Mouse (Mus musculus): ENCODE measurements at regions not wholly inside any gene's neighbourhood (a gene's known extent, or its start where the extent isn't known, plus 50 kb on each side); places are given as distances from the start of the nearest gene placed in this dataset.

GRCm38 (mm10) chr6:127252000-127252721, 100.2 kb upstream of the Ccnd2 start:
- no peak for DNase-seq

- no peak for DNase-seq
Measured at GRCm38 (mm10) chr6:127253935-127254334, 101.9 kb upstream of the Ccnd2 start.

- DNase-seq = no peak
Measured at GRCm38 (mm10) chr6:127263903-127264680, 112.1 kb upstream of the Ccnd2 start.

- no peak for DNase-seq
Measured at GRCm38 (mm10) chr6:127265063-127265775, 113.2 kb upstream of the Ccnd2 start.

- peak; percentile 69 for DNase-seq
Measured at GRCm38 (mm10) chr6:127265901-127266812, 114.2 kb upstream of the Ccnd2 start.

GRCm38 (mm10) chr6:127266813-127267165, 114.8 kb upstream of the Ccnd2 start:
- peak; percentile 45 for DNase-seq

GRCm38 (mm10) chr6:127269021-127269420, 117.0 kb upstream of the Ccnd2 start:
- DNase-seq = no peak

GRCm38 (mm10) chr6:127269525-127270044, 117.6 kb upstream of the Ccnd2 start:
- DNase-seq = no peak

- DNase-seq = no peak
Measured at GRCm38 (mm10) chr6:127270774-127271173, 118.8 kb upstream of the Ccnd2 start.

- no peak for DNase-seq
Measured at GRCm38 (mm10) chr6:127271418-127271817, 119.4 kb upstream of the Ccnd2 start.

- DNase-seq = no peak
Measured at GRCm38 (mm10) chr6:127272630-127273029, 120.6 kb upstream of the Ccnd2 start.

GRCm38 (mm10) chr6:127274732-127275429, 122.9 kb upstream of the Ccnd2 start:
- DNase-seq = no peak

- DNase-seq = no peak
Measured at GRCm38 (mm10) chr6:127275430-127275784, 123.4 kb upstream of the Ccnd2 start.

- no peak for DNase-seq
Measured at GRCm38 (mm10) chr6:127276362-127276761, 124.4 kb upstream of the Ccnd2 start.

- DNase-seq = no peak
Measured at GRCm38 (mm10) chr6:127278402-127278801, 126.4 kb upstream of the Ccnd2 start.

GRCm38 (mm10) chr6:127284226-127284625, 132.2 kb upstream of the Ccnd2 start:
- no peak for DNase-seq

- no peak for DNase-seq
Measured at GRCm38 (mm10) chr6:127286681-127287476, 134.9 kb upstream of the Ccnd2 start.

- no peak for DNase-seq
Measured at GRCm38 (mm10) chr6:127288946-127289345, 137.0 kb upstream of the Ccnd2 start.

GRCm38 (mm10) chr6:127291937-127292336, 139.9 kb upstream of the Ccnd2 start:
- no peak for DNase-seq

- DNase-seq = no peak
Measured at GRCm38 (mm10) chr6:127293829-127294228, 141.8 kb upstream of the Ccnd2 start.

GRCm38 (mm10) chr6:127298105-127298504, 146.1 kb upstream of the Ccnd2 start:
- no peak for DNase-seq

All from right cerebral cortex, postnatal 4 days (tissue).